ENCODE assay signal across 10 mouse cellular contexts in the genomic region with DNA sequence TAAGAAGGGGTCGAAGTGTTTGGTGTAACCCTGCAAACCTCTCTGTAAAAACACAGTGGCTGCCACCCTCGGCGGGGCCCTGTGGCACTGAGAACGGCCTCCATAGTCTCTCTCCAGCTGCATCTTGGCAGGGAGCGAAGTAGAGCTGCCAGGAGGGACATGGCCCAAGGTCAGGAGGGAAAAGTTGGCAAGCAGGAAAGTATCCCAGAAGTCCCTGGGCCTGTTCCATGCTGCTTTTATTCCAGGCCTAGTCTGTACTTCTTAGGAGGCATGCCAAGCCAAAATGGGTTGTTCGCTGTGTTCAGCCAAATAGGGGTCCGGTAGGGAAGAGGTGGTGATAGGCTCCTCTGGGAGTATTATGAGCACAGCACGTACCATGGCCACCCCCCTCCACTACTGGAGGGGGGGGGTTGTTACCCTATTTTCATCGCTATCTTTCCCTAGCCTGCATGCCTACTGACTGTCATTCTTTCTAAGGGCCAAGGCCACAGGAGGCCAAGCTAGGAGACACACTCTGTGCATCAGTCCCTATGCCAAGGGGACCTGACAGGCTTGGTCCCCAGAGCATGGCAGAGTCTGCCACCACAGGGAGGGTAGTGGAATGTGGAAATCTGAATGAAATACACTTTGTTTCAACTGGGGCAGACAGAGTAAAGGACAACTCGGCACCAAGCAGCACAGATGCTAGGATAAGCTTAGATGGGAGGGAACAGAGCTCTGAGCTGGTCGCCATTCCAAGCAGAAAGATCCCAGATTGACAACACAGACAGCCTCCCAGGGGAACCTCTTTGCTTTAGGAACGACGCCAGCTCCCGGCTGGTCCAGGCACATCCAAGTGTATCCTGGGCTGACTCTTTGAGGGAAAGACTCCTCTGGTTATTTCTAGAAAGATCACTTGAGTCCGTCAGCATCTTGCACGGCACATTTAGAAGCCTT.
DNase-seq lines count a peak whose midpoint lies in the region; ATAC-seq and TF ChIP-seq lines count a peak whose summit lies in the region.
"Had no signal": no experiment of that assay in that cellular context is flagged by ENCODE, and none has a peak within 500 bp of the region (broad histone marks: within the 10 kb centered on the region; RNA-seq: fewer than 3 reads in every experiment).

No protein-coding gene starts in this region.

- H3K27ac ChIP-seq in lung, embryonic 14.5 days (ENCODE audit: low read depth) = peak overlapping the region; percentile 96

- peak; percentile 66 for DNase-seq in 3T3-L1 (ENCODE audit: low read depth, low spot score)
- DNase-seq in cerebellum, adult 11-12 months = peak; percentile 82
- peak; percentile 70 to 80 for DNase-seq in frontal cortex, adult 2 months (ENCODE audit: extremely low spot score in 1 of 2, low spot score in 1 of 2)
- peak; percentile 85 to 90 for DNase-seq in heart, postnatal 36 days
- peak; percentile 81 to 88 for DNase-seq in layer of hippocampus, adult 8-10 months (ENCODE audit: low spot score in 2 of 2)
- peak; percentile 82 for DNase-seq in lung, embryonic 14.5 days
- peak; percentile 87 to 90 for DNase-seq in right cerebral cortex, postnatal 10 days (ENCODE audit: low spot score in 2 of 2)

- no peaks in the 10 kb centered on the region for H3K27me3 ChIP-seq in lung, embryonic 14.5 days (ENCODE audit: insufficient read depth, low read length)
- H3K27me3 ChIP-seq: megakaryocyte, embryonic 14.5 days had no signal

- no peaks in the 10 kb centered on the region for H3K36me3 ChIP-seq in lung, embryonic 14.5 days (ENCODE audit: insufficient read depth)
- H3K36me3 ChIP-seq: G1E had no signal

- no peak overlapping the region for H3K4me2 ChIP-seq in lung, embryonic 14.5 days

- peak; percentile 4; the same call in 1 of the 2 replicates for ATAC-seq in lung, embryonic 14.5 days (ENCODE audit: insufficient read depth)
- ATAC-seq in CD4-positive, CD25-positive, alpha-beta regulatory T cell, adult 4 months = no peak

- intact Hi-C loops in heart, postnatal 36 days (cut with DNase I) = loop anchor here (2.0 kb wide), 7 partner anchors 139 to 253 kb away; no protein-coding TSS in a partner anchor

- H3K4me3 ChIP-seq in lung, embryonic 14.5 days (ENCODE audit: low read depth, low read length) = no peak overlapping the region

- peaks cover 52% of the 10 kb centered on the region for H3K4me1 ChIP-seq in lung, embryonic 14.5 days (ENCODE audit: insufficient read depth)

- peak overlapping the region; percentile 35 for H3K9ac ChIP-seq in lung, embryonic 14.5 days

- no peak for TF ChIP-seq CTCF in lung, embryonic 14.5 days (IDR thresholded peaks at IDR 0.05; ENCODE audit: low read depth)

- no peaks in the 10 kb centered on the region for H3K9me3 ChIP-seq in lung, embryonic 14.5 days (ENCODE audit: low read depth, low read length)
- H3K9me3 ChIP-seq: G1E; megakaryocyte, embryonic 14.5 days had no signal

- WGBS in lung, embryonic 14.5 days = 55% methylated on average over 16 of the region's 16 CpGs
